Comparison of ENCODE assay signal across 17 mouse cellular contexts in the genomic region with DNA sequence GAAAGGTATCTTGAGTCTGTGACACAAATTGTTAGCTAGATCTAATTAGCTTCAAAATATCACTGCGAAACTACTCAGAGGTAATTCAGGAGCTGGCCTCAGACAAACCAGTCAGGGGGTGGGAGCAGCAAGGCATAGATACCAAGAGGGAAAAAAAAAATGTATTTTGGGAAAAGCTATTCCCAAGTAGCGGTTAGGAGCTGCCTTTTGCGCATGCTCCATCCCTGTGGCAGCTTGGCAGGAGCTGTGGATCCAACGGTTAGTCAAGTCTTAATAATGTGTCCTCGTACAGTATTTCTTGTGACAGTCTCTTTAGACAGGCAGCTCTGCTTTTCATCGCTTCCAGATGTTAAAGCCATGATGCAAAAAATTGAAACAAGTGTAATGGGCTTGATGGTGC.
DNase-seq lines count a peak whose midpoint lies in the region; ATAC-seq lines count a peak whose summit lies in the region.
"Had no signal": no experiment of that assay in that cellular context is flagged by ENCODE, and none has a peak within 500 bp of the region (broad histone marks: within the 10 kb centered on the region; RNA-seq: fewer than 3 reads in every experiment).

No protein-coding gene starts in this region.

- ATAC-seq in neural tube, embryonic 14.5 days (ENCODE audit: low read depth) = peak; percentile 28; the same call in 1 of the 2 replicates
- ATAC-seq in intestine, embryonic 16.5 days = no peak
- ATAC-seq: inflammation-experienced regulatory T-cells, adult 6 months had no signal

- no peak overlapping the region for H3K9ac ChIP-seq in neural tube, embryonic 14.5 days (replicated peaks; ENCODE audit: low read depth, low read length)
- H3K9ac ChIP-seq in intestine, embryonic 16.5 days (ENCODE audit: low read depth, low read length) = no peak overlapping the region
- H3K9ac ChIP-seq: liver, embryonic 14.5 days had no signal

- intact Hi-C loops in gastrocnemius, postnatal 14 days (cut with DNase I; ENCODE audit: low total_unique reads) = no loop called here
- intact Hi-C loops in left cerebral cortex, postnatal 10 days (cut with DNase I) = no loop called here

- no peaks in the 10 kb centered on the region for H3K36me3 ChIP-seq in neural tube, embryonic 14.5 days (ENCODE audit: control insufficient read depth, insufficient read depth, low read length)
- H3K36me3 ChIP-seq in intestine, embryonic 16.5 days (ENCODE audit: control insufficient read depth, insufficient read depth, low read length) = no peaks in the 10 kb centered on the region

- no peak overlapping the region for H3K4me2 ChIP-seq in neural tube, embryonic 14.5 days (ENCODE audit: low read depth, low read length)
- no peak overlapping the region for H3K4me2 ChIP-seq in intestine, embryonic 16.5 days (ENCODE audit: low read depth, low read length)

- H3K9me3 ChIP-seq in neural tube, embryonic 14.5 days (ENCODE audit: control insufficient read depth, low read length) = no peaks in the 10 kb centered on the region
- H3K9me3 ChIP-seq in intestine, embryonic 16.5 days (ENCODE audit: control insufficient read depth, low read length) = 0 out of 2 replicates have a peak, but pooled peaks cover 4% of the 10 kb centered on the region

- WGBS in neural tube, embryonic 14.5 days = 72% methylated on average over 6 of the region's 6 CpGs
- 87% methylated on average over 6 of the region's 6 CpGs for WGBS in intestine, embryonic 16.5 days

- no peak overlapping the region for H3K27ac ChIP-seq in neural tube, embryonic 14.5 days (ENCODE audit: low read depth, low read length)
- H3K27ac ChIP-seq in intestine, embryonic 16.5 days (ENCODE audit: low read length) = no peak overlapping the region
- H3K27ac ChIP-seq: gastrocnemius, adult 2 months; kidney, postnatal 0 days; liver, embryonic 14.5 days had no signal

- DNase-seq in gastrocnemius, postnatal 14 days = peak; percentile 3
- no peak for DNase-seq in gastrocnemius, postnatal 4 days (ENCODE audit: low spot score in 2 of 2)
- DNase-seq in neural tube, embryonic 10.5 days (ENCODE audit: extremely low spot score, low spot score) = no peak
- peak; percentile 26 for DNase-seq in left cerebral cortex, postnatal 10 days (ENCODE audit: extremely low spot score in 1 of 2, low spot score in 2 of 2)
- peak; percentile 56 for DNase-seq in telencephalon, adult 2 months (ENCODE audit: low read depth, low spot score)
- no peak for DNase-seq in adrenal gland, postnatal 10 days
- DNase-seq: adrenal gland, postnatal 14 days; cerebellum, adult 11-12 months; embryo, embryonic 11 days; gastrocnemius, adult 2 months; heart, postnatal 14 days; lung, postnatal 14 days had no signal

- no peaks in the 10 kb centered on the region for H3K27me3 ChIP-seq in neural tube, embryonic 14.5 days (ENCODE audit: control insufficient read depth, insufficient read depth, low read length)
- no peaks in the 10 kb centered on the region for H3K27me3 ChIP-seq in intestine, embryonic 16.5 days (replicated peaks; ENCODE audit: control insufficient read depth, insufficient read depth, low read length)

- H3K4me3 ChIP-seq in neural tube, embryonic 14.5 days (ENCODE audit: low read depth, low read length) = no peak overlapping the region
- no peak overlapping the region for H3K4me3 ChIP-seq in intestine, embryonic 16.5 days (ENCODE audit: low read length)
- H3K4me3 ChIP-seq: gastrocnemius, adult 2 months had no signal

- H3K4me1 ChIP-seq in neural tube, embryonic 14.5 days (ENCODE audit: control insufficient read depth, insufficient read depth, low read length) = no peaks in the 10 kb centered on the region
- no peaks in the 10 kb centered on the region for H3K4me1 ChIP-seq in intestine, embryonic 16.5 days (ENCODE audit: control insufficient read depth, insufficient read depth, low read length)

Comparison
In these comparisons a context has a peak if more than half of its experiments do, and no peak if none do; other contexts are left out.
1. DNase-seq: peak in gastrocnemius, postnatal 14 days (single experiment), left cerebral cortex, postnatal 10 days (2 of 2) and telencephalon, adult 2 months (single experiment); none in gastrocnemius, postnatal 4 days (0 of 2), neural tube, embryonic 10.5 days (single experiment) and adrenal gland, postnatal 10 days (single experiment).